Mouse (Mus musculus): Measurements from ENCODE around the gene Gramd2. TPM values are rescaled to one million over a fixed set of nuclear protein-coding genes. Genes with fewer than 3 reads are reported as not detected.
A peak's percentile ranks its signal among the peaks of the same experiment; 100 is the strongest.
"Not testable (repeated sequence)": the region's sequence is repeated elsewhere in the genome, so short reads cannot be mapped to it uniquely, and the experiment has no call there.

Gene Gramd2
- polyA plus RNA-seq, 1 experiment from 2014 or later: 3.5 TPM

DNA sequence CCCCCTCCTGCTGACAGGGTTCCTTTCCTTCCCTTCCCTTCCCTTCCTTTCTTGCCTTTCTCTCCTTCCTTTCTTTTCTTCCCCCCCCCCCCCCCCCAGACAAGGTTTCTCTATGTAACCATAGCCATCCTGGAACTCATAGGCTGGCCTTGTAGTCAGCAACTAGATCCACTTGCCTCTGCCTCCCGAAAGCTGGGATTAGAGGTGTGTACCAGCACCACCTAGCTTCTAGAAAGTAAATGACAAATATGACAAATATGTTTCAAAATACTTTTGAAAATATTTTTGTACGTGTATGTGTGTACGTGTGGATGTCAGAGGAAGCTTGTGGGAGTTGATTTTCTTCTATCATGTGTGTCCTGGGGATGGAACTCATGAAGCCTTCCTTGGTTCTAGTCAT is 80.6 kb downstream of the Gramd2 start:
- CTCF ChIA-PET: interaction anchor here (1.2 kb wide), 1 partner anchor 37 kb away, joined by 3 read pairs; no protein-coding TSS in a partner anchor
- H3K27me3 ChIP-seq: no peaks in the 10 kb centered on the region
- in situ Hi-C loops (cut with MboI; ENCODE audit: low pct_unique_long_range_greater_than_20kb): loop anchor here (5.0 kb wide), 1 partner anchor 38 kb away; no protein-coding TSS in a partner anchor
- DNase-seq (ENCODE audit: low read depth, low spot score) (no peak), ATAC-seq (no peak)
- POLR2A ChIA-PET: interaction anchor here (0.7 kb wide), 1 partner anchor 35 kb away, joined by 3 read pairs; no protein-coding TSS in a partner anchor
- peak; percentile 52 for TF ChIP-seq CTCF (IDR thresholded peaks at IDR 0.05)

DNA sequence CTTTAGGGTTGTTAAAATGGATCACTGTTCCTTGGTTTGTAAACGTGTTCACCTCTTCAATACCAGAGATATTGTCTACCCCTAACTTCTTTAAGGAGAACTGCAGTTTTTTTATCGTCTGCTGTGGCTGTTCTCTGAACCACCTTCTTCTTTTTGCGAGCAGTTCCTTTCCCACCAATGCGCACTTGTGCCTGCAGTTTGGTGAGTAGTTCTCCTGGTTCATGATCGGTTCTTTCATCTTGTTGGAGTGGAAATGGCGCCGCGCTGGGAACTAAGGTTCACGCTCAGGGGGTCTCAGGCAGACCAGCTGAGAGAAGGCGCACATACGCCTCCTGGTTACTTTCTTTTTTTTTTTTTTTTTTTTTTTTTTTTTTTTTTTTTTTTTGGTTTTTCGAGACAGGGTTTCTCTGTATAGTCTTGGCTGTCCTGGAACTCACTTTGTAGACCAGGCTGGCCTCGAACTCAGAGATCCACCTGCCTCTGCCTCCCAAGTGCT is 87.1 kb downstream of the Gramd2 start:
- in situ Hi-C loops (cut with MboI; ENCODE audit: low pct_unique_long_range_greater_than_20kb); POLR2A ChIA-PET; DNase-seq (ENCODE audit: low read depth, low spot score); CTCF ChIA-PET; ATAC-seq; H3K27me3 ChIP-seq: not testable (repeated sequence)

Other genes starting within 250 kb of the Gramd2 start
- gene Arih1, start 193.5 kb upstream of the Gramd2 start, polyA plus RNA-seq (2021): 74.4 TPM
- 135 TPM for gene Hexa, start 140.6 kb upstream of the Gramd2 start, polyA plus RNA-seq (2021)
- gene Tmem202, start 140.3 kb upstream of the Gramd2 start, polyA plus RNA-seq (2021): 0.95 TPM
- gene Celf6, start 102.2 kb upstream of the Gramd2 start, polyA plus RNA-seq (2021): not detected
- 25.2 TPM for gene Parp6, start 62.9 kb upstream of the Gramd2 start, polyA plus RNA-seq (2021)
- 2,279 TPM for gene Pkm, start 23.8 kb upstream of the Gramd2 start, polyA plus RNA-seq (2021)
- gene Senp8, start 70.6 kb downstream of the Gramd2 start, polyA plus RNA-seq (2021): 11.5 TPM
- 38.7 TPM for gene Myo9a, start 70.8 kb downstream of the Gramd2 start, polyA plus RNA-seq (2021)

Measured in Patski (cell line).